Mouse (Mus musculus): ENCODE measurements around the gene Babam2.

- TF ChIP-seq CTCF (IDR thresholded peaks at IDR 0.05; ENCODE audit: low read depth) (no peak), EP300 (IDR thresholded peaks at IDR 0.05; ENCODE audit: low read depth) (no peak)
Observed at GRCm38 (mm10) chr5:31732644-31733338, 35.3 kb downstream of the Babam2 start.

Measured in liver, postnatal 0 days (tissue).